Mouse (Mus musculus) MEL (cell line): Measurements from ENCODE around the gene Ifna5.

Experiments
- CTCF ChIP-seq, 3 experiments: IDR thresholded peaks in 2 of 3; conservative IDR thresholded peaks in 1 of 3; 2 replicates each; pipeline ENCODE4 v1.5.1; 2011 to 2012; ENCODE audit warnings: low read length in 3 of 3, low read depth in 2 of 3, mild to moderate bottlenecking in 2 of 3, improper control_type of control experiment in 1 of 3, inconsistent platforms in 1 of 3, mixed read lengths in 1 of 3, moderate library complexity in 1 of 3; ENCODE audit not compliant: control insufficient read depth in 1 of 3, insufficient read depth in 1 of 3, poor library complexity in 1 of 3, severe bottlenecking in 1 of 3
- HCFC1 ChIP-seq: IDR thresholded peaks from 2 replicates; pipeline ENCODE4 v1.6.1; 2012; ENCODE audit warnings: low read depth, mild to moderate bottlenecking, inconsistent platforms, low read length, improper control_type of control experiment, moderate library complexity
- NELFE ChIP-seq: IDR thresholded peaks from 2 replicates; pipeline ENCODE4 v1.6.1; 2011; ENCODE audit warnings: low read depth, low read length, improper control_type of control experiment
- RCOR1 ChIP-seq: IDR thresholded peaks from 2 replicates; pipeline ENCODE4 v1.6.1; 2012; ENCODE audit warnings: low read depth, mild to moderate bottlenecking, inconsistent platforms, low read length, improper control_type of control experiment
- TAL1 ChIP-seq: IDR thresholded peaks from 2 replicates; pipeline ENCODE4 v1.6.1; 2012; ENCODE audit warnings: mild to moderate bottlenecking, inconsistent platforms, low read length, moderate library complexity, mixed read lengths

GRCm38 (mm10) chr4:88863309-88863708 is 28.0 kb downstream of the Ifna5 start:
- TF ChIP-seq TAL1 (no peak), CTCF (IDR thresholded peaks at IDR 0.05 in 2 of 3, conservative IDR thresholded peaks at IDR 0.05 in 1 of 3; ENCODE audit: control insufficient read depth in 1 of 3, insufficient read depth in 1 of 3, low read depth in 2 of 3, low read length in 3 of 3, poor library complexity in 1 of 3, severe bottlenecking in 1 of 3) (no peak), RCOR1 (no peak), HCFC1 (no peak), NELFE (no peak)
